8 mouse cellular contexts compared by ENCODE assay signal in the genomic region with DNA sequence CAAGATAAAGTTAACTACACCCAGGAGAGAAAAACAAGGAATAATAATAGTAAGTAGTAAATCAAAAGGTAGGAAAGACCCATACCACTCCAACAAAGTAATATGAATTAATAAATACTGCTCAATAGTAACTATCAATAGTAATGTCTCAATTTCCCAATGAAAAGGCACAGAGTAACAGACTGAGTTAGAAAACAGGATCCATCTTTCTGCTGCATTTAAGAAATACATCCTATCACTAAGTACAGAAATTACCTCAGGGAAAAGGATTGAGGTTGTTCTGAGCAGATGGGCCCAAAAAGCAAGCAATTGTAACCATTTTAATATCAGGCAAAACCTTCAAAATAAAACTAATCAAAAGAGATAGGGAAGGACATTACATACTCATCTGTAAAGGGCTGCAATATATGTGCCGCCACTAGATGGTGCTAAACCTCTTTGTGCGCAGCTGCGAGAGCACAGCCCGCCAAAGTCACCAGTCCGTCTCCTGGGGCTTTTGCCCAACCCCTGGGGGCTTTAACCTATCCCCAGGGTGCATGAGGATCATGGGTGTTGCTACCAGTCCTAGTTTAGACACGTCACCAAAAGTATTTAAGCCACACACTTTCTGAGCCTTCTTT.
DNase-seq lines count a peak whose midpoint lies in the region; ATAC-seq and TF ChIP-seq lines count a peak whose summit lies in the region.
"Not testable (repeated sequence)": the region's sequence is repeated elsewhere in the genome, so short reads cannot be mapped to it uniquely, and the experiment has no call there.

No protein-coding gene starts in this region.

- not testable (repeated sequence) for H3K27ac ChIP-seq in embryonic facial prominence, embryonic 13.5 days; heart, embryonic 14.5 days (replicated peaks in 1 of 2; ENCODE audit: control insufficient read depth in 1 of 2, insufficient read depth in 1 of 2, low read depth in 2 of 2, low read length in 2 of 2); kidney, adult 2 months (ENCODE audit: insufficient read depth, low read depth, low read length)

- not testable (repeated sequence) for TF ChIP-seq POLR2A in kidney, adult 2 months (IDR thresholded peaks at IDR 0.05; ENCODE audit: low read depth, low read length)

- not testable (repeated sequence) for TF ChIP-seq CTCF in kidney, adult 2 months (conservative IDR thresholded peaks at IDR 0.05; ENCODE audit: insufficient read depth, insufficient read length, low read depth, low read length)

- not testable (repeated sequence) for H3K27me3 ChIP-seq in embryonic facial prominence, embryonic 13.5 days; heart, embryonic 14.5 days (ENCODE audit: control insufficient read depth, insufficient read depth, low read length); kidney, adult 2 months (replicated peaks; ENCODE audit: control insufficient read depth, insufficient read depth, low read length)

- H3K36me3 ChIP-seq in embryonic facial prominence, embryonic 13.5 days; heart, embryonic 14.5 days (ENCODE audit: control insufficient read depth, insufficient read depth, low read length); kidney, adult 2 months (ENCODE audit: control insufficient read depth, insufficient read depth, low read length): not testable (repeated sequence)

- not testable (repeated sequence) for H3K4me3 ChIP-seq in embryonic facial prominence, embryonic 13.5 days; heart, embryonic 14.5 days (ENCODE audit: control insufficient read depth in 1 of 2, insufficient read depth in 1 of 2, low read depth in 1 of 2, low read length in 2 of 2); kidney, adult 2 months (ENCODE audit: insufficient read depth, low read depth, low read length)

- H3K4me1 ChIP-seq in embryonic facial prominence, embryonic 13.5 days; heart, embryonic 14.5 days (ENCODE audit: control insufficient read depth in 2 of 2, insufficient read depth in 2 of 2, low read length in 2 of 2); kidney, adult 2 months (ENCODE audit: control insufficient read depth, insufficient read depth, low read length): not testable (repeated sequence)

- DNase-seq in adrenal gland, adult 8-10 months: peak; percentile 8
- DNase-seq in kidney, adult 2 months: peak; percentile 47
- DNase-seq in left cerebral cortex, adult 18-20 months (ENCODE audit: low spot score in 2 of 2): peak; percentile 41 to 60
- peak; percentile 74 for DNase-seq in lung, postnatal 36 days
- DNase-seq in retina, embryonic 14.5 days (ENCODE audit: low spot score): peak; percentile 8
- DNase-seq in thymus, postnatal 36 days: peak; percentile 13 to 33

- ATAC-seq in embryonic facial prominence, embryonic 13.5 days (ENCODE audit: insufficient number of reproducible peaks, insufficient read depth, low FRiP score, low TSS enrichment, low read depth); heart, embryonic 14.5 days (ENCODE audit: insufficient number of reproducible peaks, insufficient read depth, low FRiP score, low read depth): not testable (repeated sequence)

- WGBS in embryonic facial prominence, embryonic 13.5 days: 3% methylated on average over 6 of the region's 6 CpGs
- WGBS in heart, embryonic 14.5 days: 3% methylated on average over 6 of the region's 6 CpGs
- 1% methylated on average over 6 of the region's 6 CpGs for WGBS in kidney, adult 2 months

- peak overlapping the region; percentile 31 for H3K4me2 ChIP-seq in embryonic facial prominence, embryonic 13.5 days
- peak overlapping the region; percentile 39 for H3K4me2 ChIP-seq in heart, embryonic 14.5 days (ENCODE audit: low read length)

- not testable (repeated sequence) for H3K9ac ChIP-seq in embryonic facial prominence, embryonic 13.5 days; heart, embryonic 14.5 days (ENCODE audit: low read length)

- not testable (repeated sequence) for H3K9me3 ChIP-seq in embryonic facial prominence, embryonic 13.5 days; heart, embryonic 14.5 days (ENCODE audit: control insufficient read depth, low read length)

Comparison
In these comparisons a context has a peak if more than half of its experiments do, and no peak if none do; other contexts are left out.
1. DNase-seq: peak in every context shown above with its lines; median percentile 74 in lung, postnatal 36 days; 50 in left cerebral cortex, adult 18-20 months; 47 in kidney, adult 2 months; 23 in thymus, postnatal 36 days; 8 in adrenal gland, adult 8-10 months; 8 in retina, embryonic 14.5 days.